Mouse (Mus musculus) liver, adult 2 months (tissue): ENCODE measurements around the gene Col23a1.

Experiments
- CTCF ChIP-seq: fragments of 200-500 bp; IDR thresholded peaks from 2 replicates; pipeline ENCODE4 v1.5.1; 2011; ENCODE audit warnings: low read depth, low read length, control low read depth
- POLR2A ChIP-seq: fragments of 200-500 bp; IDR thresholded peaks from 2 replicates; pipeline ENCODE4 v1.6.1; 2011; ENCODE audit warnings: low read length, control low read depth; ENCODE audit not compliant: insufficient read depth; ENCODE audit errors: extremely low read depth

DNA sequence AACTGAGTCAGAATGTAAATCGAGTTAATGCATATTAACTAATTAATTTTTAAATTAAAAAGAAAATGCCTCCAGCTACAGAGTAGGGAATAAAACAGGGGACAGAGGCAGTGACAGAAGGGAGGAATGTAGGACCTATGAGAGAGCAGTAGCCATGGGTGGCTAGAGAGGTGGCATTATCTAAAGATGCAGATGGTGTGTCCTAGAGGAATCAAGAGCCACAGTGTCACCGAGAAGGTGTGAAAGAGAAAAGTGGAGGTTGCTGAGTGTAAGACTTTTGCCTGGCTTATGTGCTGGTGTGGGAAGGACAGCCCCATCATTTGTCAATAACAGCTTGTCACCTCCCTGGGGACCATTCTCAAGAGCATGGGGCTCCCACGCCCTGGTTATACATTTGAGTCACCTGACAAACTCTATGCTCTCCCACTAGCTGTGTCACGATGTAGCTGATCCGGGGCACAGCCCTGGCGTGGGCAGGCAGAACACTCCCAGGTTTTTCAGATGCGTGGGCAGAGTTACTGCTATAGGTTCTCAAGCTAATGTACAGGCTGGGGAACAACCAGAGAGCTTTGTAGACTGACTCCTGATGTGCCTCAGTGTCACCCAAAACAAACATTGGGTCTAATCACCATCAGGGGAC, 125.4 kb downstream of the Col23a1 start:
- no peak for TF ChIP-seq POLR2A
- TF ChIP-seq CTCF: no peak
